In genomic region chr2:75670446-75671336, GRCm38 (mm10) we compare ENCODE assay signal across 10 mouse cellular contexts. TPM values are rescaled to one million over a fixed set of nuclear protein-coding genes. Genes with fewer than 3 reads are reported as not detected.
DNase-seq lines count a peak whose midpoint lies in the region; ATAC-seq and TF ChIP-seq lines count a peak whose summit lies in the region.
"Had no signal": no experiment of that assay in that cellular context is flagged by ENCODE, and none has a peak within 500 bp of the region (broad histone marks: within the 10 kb centered on the region; RNA-seq: fewer than 3 reads in every experiment).

No protein-coding gene starts in this region.

- peak; percentile 32; the same call in 1 of the 2 replicates for ATAC-seq in embryonic facial prominence, embryonic 11.5 days (replicated peaks; ENCODE audit: insufficient number of reproducible peaks, low FRiP score, low TSS enrichment, low read depth)
- peak; percentile 30 for ATAC-seq in megakaryocyte progenitor cell, adult 5-6 weeks (replicated peaks; ENCODE audit: poor library complexity)

- no peaks in the 10 kb centered on the region for H3K36me3 ChIP-seq in embryonic facial prominence, embryonic 11.5 days (replicated peaks; ENCODE audit: control insufficient read depth, insufficient read depth, low read depth, low read length)
- peaks cover 29% of the 10 kb centered on the region for H3K36me3 ChIP-seq in embryonic facial prominence, embryonic 10.5 days (replicated peaks)

- 0 out of 2 replicates have a peak, but pooled peaks have one; percentile 7 for TF ChIP-seq CTCF in layer of hippocampus, adult 2 months (conservative IDR thresholded peaks at IDR 0.05)

- H3K9me3 ChIP-seq in embryonic facial prominence, embryonic 11.5 days (replicated peaks; ENCODE audit: control insufficient read depth, low read length) = no peaks in the 10 kb centered on the region
- H3K9me3 ChIP-seq in embryonic facial prominence, embryonic 10.5 days = no peaks in the 10 kb centered on the region

- H3K9ac ChIP-seq in embryonic facial prominence, embryonic 11.5 days (replicated peaks; ENCODE audit: low read length) = no peak overlapping the region

- H3K4me2 ChIP-seq in embryonic facial prominence, embryonic 11.5 days (ENCODE audit: low read depth, low read length) = no peak overlapping the region

- no peaks in the 10 kb centered on the region for H3K27me3 ChIP-seq in embryonic facial prominence, embryonic 11.5 days (ENCODE audit: control insufficient read depth, insufficient read depth, low read length)
- H3K27me3 ChIP-seq in embryonic facial prominence, embryonic 10.5 days (replicated peaks; ENCODE audit: low read depth, poor library complexity, severe bottlenecking) = no peaks in the 10 kb centered on the region

- 81% methylated on average over 6 of the region's 6 CpGs for WGBS in embryonic facial prominence, embryonic 11.5 days
- 80% methylated on average over 6 of the region's 6 CpGs for WGBS in embryonic facial prominence, embryonic 10.5 days

- H3K27ac ChIP-seq in embryonic facial prominence, embryonic 11.5 days (replicated peaks; ENCODE audit: low read depth, low read length) = no peak overlapping the region
- H3K27ac ChIP-seq in embryonic facial prominence, embryonic 10.5 days (replicated peaks) = no peak overlapping the region
- H3K27ac ChIP-seq in layer of hippocampus, adult 2 months = no peak overlapping the region

- no peak overlapping the region for H3K4me3 ChIP-seq in embryonic facial prominence, embryonic 11.5 days (ENCODE audit: low read depth, low read length)
- H3K4me3 ChIP-seq in embryonic facial prominence, embryonic 10.5 days = no peak overlapping the region
- H3K4me3 ChIP-seq in layer of hippocampus, adult 2 months = no peak overlapping the region

- H3K4me1 ChIP-seq in embryonic facial prominence, embryonic 11.5 days (ENCODE audit: control insufficient read depth, insufficient read depth, low read length) = no peaks in the 10 kb centered on the region
- H3K4me1 ChIP-seq in embryonic facial prominence, embryonic 10.5 days = no peaks in the 10 kb centered on the region

- no peak for DNase-seq in embryonic facial prominence, embryonic 11.5 days (ENCODE audit: low spot score)
- no peak for DNase-seq in embryonic facial prominence, embryonic 10.5 days (ENCODE audit: low spot score)
- DNase-seq in layer of hippocampus, adult 2 months (ENCODE audit: low spot score in 2 of 2) = peak in 1 of 2 experiments; percentile 3
- DNase-seq in layer of hippocampus, adult 9-10 months (ENCODE audit: low spot score) = no peak
- DNase-seq in R1 (ENCODE audit: low read depth, low spot score) = peak; percentile 42
- no peak for DNase-seq in urinary bladder, adult 2 months (ENCODE audit: low spot score)
- no peak for DNase-seq in testis, postnatal 14 days (ENCODE audit: low spot score)
- DNase-seq: adrenal gland, adult 8-10 months; kidney, adult 2 months had no signal

RNA-seq across cellular contexts. Expression of gene Hnrnpa3, which starts 11.6 kb away (rescaled TPM):
- polyA plus RNA-seq in embryonic facial prominence, embryonic 11.5 days (2014; fragmentation: Nextera tagmentation; extraction: Ambion mirVana) = 335 and 356 TPM in 2 replicates
- polyA plus RNA-seq in embryonic facial prominence, embryonic 10.5 days (2016; fragmentation: Nextera tagmentation; extraction: Ambion mirVana) = 364 and 384 TPM in 2 replicates
- 100 to 1,000 TPM; 305 to 319 TPM for total RNA-seq in layer of hippocampus, adult 2 months (2021)
- total RNA-seq in megakaryocyte progenitor cell, adult 5-6 weeks (2015) = 914 and 949 TPM in 2 replicates
- 277 and 390 TPM in 2 replicates for total RNA-seq in megakaryocyte progenitor cell, adult 5-6 weeks (2017)
- polyA plus RNA-seq in urinary bladder, adult 2 months (2012; rRNA removed) = 222 and 271 TPM in 2 replicates

RNA-seq across cellular contexts. Expression of gene Nfe2l2, which starts 33.8 kb away (rescaled TPM):
- polyA plus RNA-seq in embryonic facial prominence, embryonic 11.5 days (2014; fragmentation: Nextera tagmentation; extraction: Ambion mirVana) = 49.1 and 49.8 TPM in 2 replicates
- polyA plus RNA-seq in embryonic facial prominence, embryonic 10.5 days (2016; fragmentation: Nextera tagmentation; extraction: Ambion mirVana) = 33.0 and 33.7 TPM in 2 replicates
- total RNA-seq in layer of hippocampus, adult 2 months (2021) = 10 to 100 TPM; 12.6 to 13.6 TPM
- 117 and 119 TPM in 2 replicates for total RNA-seq in megakaryocyte progenitor cell, adult 5-6 weeks (2015)
- 59.4 and 69.2 TPM in 2 replicates for total RNA-seq in megakaryocyte progenitor cell, adult 5-6 weeks (2017)
- polyA plus RNA-seq in urinary bladder, adult 2 months (2012; rRNA removed) = 214 and 256 TPM in 2 replicates
